Mouse (Mus musculus) kidney, postnatal 0 days (tissue): ENCODE results near the gene Gp5. TPM values are rescaled to one million over a fixed set of nuclear protein-coding genes. Genes with fewer than 3 reads are reported as not detected.

Experiments used
- ATAC-seq: fragments of 200-750 bp; cut with Nextera tagmentation; replicated peaks from 2 replicates; pipeline ENCODE4 v1.8.0; 2017; ENCODE audit warnings: low read depth, moderate number of reproducible peaks, moderate TSS enrichment, moderate library complexity; ENCODE audit not compliant: low FRiP score
- DNase-seq: peaks from one replicate; pipeline ENCODE4 v3.0.0-alpha.2; 2016; ENCODE audit warnings: low spot score
- H3K27ac ChIP-seq: fragments of 300-500 bp; sonication (generic); 2 replicates; pipeline ENCODE4 v1.5.1; 2014; ENCODE audit warnings: mild to moderate bottlenecking
- H3K27me3 ChIP-seq: fragments of 300-500 bp; sonication (generic); 2 replicates; pipeline ENCODE4 v1.6.1; 2014; ENCODE audit warnings: low read length, mixed read lengths; ENCODE audit not compliant: insufficient read depth
- H3K36me3 ChIP-seq: fragments of 300-500 bp; sonication (generic); 2 replicates; pipeline ENCODE4 v1.6.1; 2014; ENCODE audit warnings: low read length, mixed read lengths; ENCODE audit not compliant: insufficient read depth
- H3K4me1 ChIP-seq: fragments of 300-500 bp; sonication (generic); replicated peaks from 2 replicates; pipeline ENCODE4 v1.6.1; 2014; ENCODE audit warnings: antibody characterized with exemption, low read length, mixed read lengths; ENCODE audit not compliant: insufficient read depth
- H3K4me2 ChIP-seq: fragments of 300-500 bp; sonication (generic); 2 replicates; pipeline ENCODE4 v1.6.1; 2014; ENCODE audit warnings: mild to moderate bottlenecking, low read length, moderate library complexity, mixed read lengths
- H3K4me3 ChIP-seq: fragments of 300-500 bp; sonication (generic); replicated peaks from 2 replicates; pipeline ENCODE4 v1.5.1; 2014; ENCODE audit warnings: low read depth, low read length
- H3K9ac ChIP-seq: fragments of 300-500 bp; sonication (generic); 2 replicates; pipeline ENCODE4 v1.6.1; 2014; ENCODE audit warnings: low read depth, low read length
- H3K9me3 ChIP-seq: fragments of 300-500 bp; sonication (generic); replicated peaks from 2 replicates; pipeline ENCODE4 v1.6.1; 2016; ENCODE audit warnings: low read length, inconsistent platforms, mixed read lengths
- CTCF ChIP-seq: IDR thresholded peaks from 2 replicates; pipeline ENCODE4 v1.5.1; 2016; ENCODE audit warnings: antibody characterized with exemption, low read depth, mild to moderate bottlenecking, moderate library complexity
- WGBS: fragments of 180-500 bp; shearing (Covaris S2); extraction: QIAGEN DNeasy Blood & Tissue Kit; methylation state at CpG from one replicate; pipeline ENCODE4 v1.1.7; 2014; 5-methylcytosine and 5-hydroxymethylcytosine counted together
- polyA plus RNA-seq: library from polyadenylated mRNA; unstranded; fragments of >200 nt; fragmentation: Nextera tagmentation; extraction: Ambion mirVana; gene quantifications from 2 replicates; pipeline ENCODE4 v1.2.1, GENCODE M21; 2015

Gp5 gene
- polyA plus RNA-seq, 1 experiment from 2014 or later: 0.16 TPM

GRCm38 (mm10) chr16:30262664-30263063, 47.9 kb downstream of the Gp5 start:
- peak; percentile 86 for TF ChIP-seq CTCF
- ATAC-seq (no peak), DNase-seq (peak; percentile 83)
- H3K4me1 ChIP-seq: no peaks in the 10 kb centered on the region
- no peak overlapping the region for H3K4me2 ChIP-seq
- WGBS: 2% methylated on average over 2 of the region's 2 CpGs
- no peak overlapping the region for H3K27ac ChIP-seq
- no peaks in the 10 kb centered on the region for H3K36me3 ChIP-seq
- H3K9me3 ChIP-seq: no peaks in the 10 kb centered on the region
- H3K4me3 ChIP-seq: no peak overlapping the region
- no peaks in the 10 kb centered on the region for H3K27me3 ChIP-seq
- H3K9ac ChIP-seq: no peak overlapping the region

- ATAC-seq (no peak), DNase-seq (no peak)
- Histone ChIP-seq H3K9ac (no peak overlapping the region), H3K27me3 (no peaks in the 10 kb centered on the region), H3K4me1 (no peaks in the 10 kb centered on the region), H3K9me3 (no peaks in the 10 kb centered on the region), H3K36me3 (no peaks in the 10 kb centered on the region), H3K4me3 (no peak overlapping the region), H3K4me2 (no peak overlapping the region), H3K27ac (no peak overlapping the region)
- WGBS: 85% methylated on average over 10 of the region's 10 CpGs
- TF ChIP-seq CTCF: no peak
These were observed 48.4 kb downstream of the Gp5 start for GRCm38 (mm10) chr16:30262157-30262556.

DNA sequence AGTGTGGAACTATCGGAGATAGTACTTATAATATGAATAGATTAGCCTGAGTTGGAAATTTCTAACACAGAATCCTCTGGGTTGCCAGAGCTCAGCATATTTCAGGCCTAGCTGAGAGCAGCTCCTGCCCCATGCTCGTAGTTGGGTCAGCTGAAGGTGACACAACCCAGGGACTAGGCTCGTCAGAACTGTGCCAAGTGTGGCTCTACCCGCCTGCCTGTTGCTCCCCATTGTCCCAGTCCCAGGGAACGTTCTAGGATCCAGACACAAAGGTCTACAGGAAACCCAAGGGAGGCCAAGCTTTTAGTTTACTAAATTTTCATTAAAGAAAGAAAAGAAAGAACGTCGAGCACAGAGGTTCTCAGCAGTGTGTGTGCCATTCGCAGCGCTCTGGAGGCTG, 49.2 kb downstream of the Gp5 start:
- ATAC-seq (no peak), DNase-seq (no peak)
- Histone ChIP-seq H3K4me1 (no peaks in the 10 kb centered on the region), H3K27me3 (no peaks in the 10 kb centered on the region), H3K9ac (no peak overlapping the region), H3K27ac (no peak overlapping the region), H3K4me3 (no peak overlapping the region), H3K36me3 (no peaks in the 10 kb centered on the region), H3K4me2 (no peak overlapping the region), H3K9me3 (no peaks in the 10 kb centered on the region)
- 86% methylated on average over 9 of the region's 9 CpGs for WGBS
- TF ChIP-seq CTCF: no peak

- WGBS: 85% methylated on average over 15 of the region's 15 CpGs
- DNase-seq (no peak), ATAC-seq (no peak)
- Histone ChIP-seq H3K4me3 (no peak overlapping the region), H3K9ac (no peak overlapping the region), H3K4me1 (no peaks in the 10 kb centered on the region), H3K27ac (no peak overlapping the region), H3K9me3 (no peaks in the 10 kb centered on the region), H3K36me3 (no peaks in the 10 kb centered on the region), H3K27me3 (no peaks in the 10 kb centered on the region), H3K4me2 (no peak overlapping the region)
- no peak for TF ChIP-seq CTCF
These were observed 50.5 kb downstream of the Gp5 start for GRCm38 (mm10) chr16:30260012-30260635.

GRCm38 (mm10) chr16:30259444-30259843, 51.1 kb downstream of the Gp5 start:
- no peaks in the 10 kb centered on the region for H3K36me3 ChIP-seq
- WGBS: 77% methylated on average over 10 of the region's 10 CpGs
- no peak overlapping the region for H3K4me3 ChIP-seq
- no peak for DNase-seq
- H3K9ac ChIP-seq: no peak overlapping the region
- no peak for TF ChIP-seq CTCF
- no peak overlapping the region for H3K4me2 ChIP-seq
- no peaks in the 10 kb centered on the region for H3K27me3 ChIP-seq
- H3K9me3 ChIP-seq: no peaks in the 10 kb centered on the region
- H3K27ac ChIP-seq: no peak overlapping the region
- no peaks in the 10 kb centered on the region for H3K4me1 ChIP-seq
- no peak for ATAC-seq

DNA sequence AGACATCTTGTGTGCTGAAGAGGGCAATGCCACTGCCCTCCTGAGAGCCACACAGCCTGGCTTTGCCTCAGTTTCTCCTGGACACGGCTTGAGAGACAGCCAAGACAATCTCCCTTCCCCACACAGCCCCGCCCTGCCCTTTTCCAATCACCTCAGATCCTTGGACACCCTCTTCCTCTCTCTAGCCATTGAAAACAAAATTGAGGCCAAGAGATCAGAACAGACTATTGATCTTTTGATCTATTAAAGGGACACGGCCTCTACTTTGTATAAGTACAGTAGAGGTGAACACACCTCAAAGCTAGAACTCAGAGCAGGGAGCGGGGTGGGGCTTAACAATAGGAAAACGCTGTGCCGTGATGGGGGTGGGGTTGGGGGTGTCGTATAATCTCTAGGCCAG, 52.1 kb downstream of the Gp5 start:
- no peak for DNase-seq
- no peak for TF ChIP-seq CTCF
- Histone ChIP-seq H3K27me3 (no peaks in the 10 kb centered on the region), H3K4me2 (no peak overlapping the region), H3K4me3 (no peak overlapping the region), H3K36me3 (no peaks in the 10 kb centered on the region), H3K9ac (no peak overlapping the region), H3K4me1 (no peaks in the 10 kb centered on the region), H3K9me3 (no peaks in the 10 kb centered on the region), H3K27ac (no peak overlapping the region)
- 92% methylated on average over 7 of the region's 7 CpGs for WGBS
- ATAC-seq: no peak

DNA sequence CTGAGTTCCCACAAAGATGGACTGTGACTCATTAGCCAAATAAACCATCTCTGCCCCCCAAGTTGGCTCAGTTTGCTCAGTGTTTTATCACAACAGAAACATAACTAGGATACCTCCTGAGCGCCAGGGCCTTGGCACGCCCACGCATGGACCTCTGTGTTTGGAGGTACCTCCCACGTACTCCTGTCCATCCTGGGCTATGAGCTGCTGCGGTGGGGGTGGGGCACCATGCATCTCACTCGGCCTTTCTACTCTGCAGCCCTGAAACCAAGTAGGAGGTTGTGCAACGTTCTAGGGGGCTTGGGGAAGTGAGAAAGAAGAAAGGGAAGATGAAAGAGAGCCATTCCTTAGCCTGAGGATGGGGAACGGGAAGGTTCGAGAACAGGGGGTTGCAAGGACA, 52.9 kb downstream of the Gp5 start:
- H3K27ac ChIP-seq: no peak overlapping the region
- no peaks in the 10 kb centered on the region for H3K27me3 ChIP-seq
- WGBS: 44% methylated on average over 9 of the region's 9 CpGs
- H3K4me1 ChIP-seq: no peaks in the 10 kb centered on the region
- no peak overlapping the region for H3K9ac ChIP-seq
- H3K36me3 ChIP-seq: no peaks in the 10 kb centered on the region
- no peaks in the 10 kb centered on the region for H3K9me3 ChIP-seq
- DNase-seq: no peak
- H3K4me3 ChIP-seq: no peak overlapping the region
- no peak overlapping the region for H3K4me2 ChIP-seq
- no peak for TF ChIP-seq CTCF
- no peak for ATAC-seq

Other genes with a start within 250 kb of the Gp5 start
- 87.1 and 102 TPM in 2 replicates for gene Hes1, start 246.4 kb downstream of the Gp5 start, polyA plus RNA-seq
- gene Cpn2, start 43.3 kb downstream of the Gp5 start, polyA plus RNA-seq: not detected in 2 replicates
- gene Lrrc15, start 27.5 kb downstream of the Gp5 start, polyA plus RNA-seq: 0.78 and 0.84 TPM in 2 replicates
- 10.4 and 11.2 TPM in 2 replicates for gene Atp13a3, start 95.2 kb upstream of the Gp5 start, polyA plus RNA-seq
- 13.4 and 13.8 TPM in 2 replicates for gene Tmem44, start 240.1 kb upstream of the Gp5 start, polyA plus RNA-seq